Mouse (Mus musculus) CH12.LX (cell line): ENCODE data around the gene Cltc.

ENCODE experiments used
- HCFC1 ChIP-seq: IDR thresholded peaks from 2 replicates; pipeline ENCODE4 v1.6.1; 2012; ENCODE audit warnings: low read depth, mild to moderate bottlenecking, inconsistent platforms, low read length, improper control_type of control experiment
- RAD21 ChIP-seq: IDR thresholded peaks from 2 replicates; pipeline ENCODE4 v1.6.1; 2011; ENCODE audit warnings: low read depth, mild to moderate bottlenecking, low read length, improper control_type of control experiment, moderate library complexity
- ZMIZ1 ChIP-seq: IDR thresholded peaks from 2 replicates; pipeline ENCODE4 v1.6.1; 2012; ENCODE audit warnings: low read depth, mild to moderate bottlenecking, inconsistent platforms, low read length, improper control_type of control experiment

GRCm38 (mm10) chr11:86719390-86719789 lies 38.0 kb downstream of the Cltc start:
- TF ChIP-seq RAD21 (no peak), HCFC1 (no peak), ZMIZ1 (no peak)
